Mouse (Mus musculus): ENCODE measurements around the gene Nckipsd. TPM values are rescaled to one million over a fixed set of nuclear protein-coding genes. Genes with fewer than 3 reads are reported as not detected.
A peak's percentile ranks its signal among the peaks of the same experiment; 100 is the strongest.

The Nckipsd gene
- polyA plus RNA-seq, 1 experiment from 2014 or later: 13.6 TPM

GRCm38 (mm10) chr9:108847374-108847773 lies 39.2 kb downstream of the Nckipsd start:
- ATAC-seq (no peak), DNase-seq (ENCODE audit: low spot score) (no peak)
- no peaks in the 10 kb centered on the region for H3K9me3 ChIP-seq (replicated peaks; ENCODE audit: control insufficient read depth, low read length)
- H3K27ac ChIP-seq (ENCODE audit: low read depth, low read length): no peak overlapping the region
- no peaks in the 10 kb centered on the region for H3K4me1 ChIP-seq (ENCODE audit: control insufficient read depth, insufficient read depth, low read length)
- H3K4me2 ChIP-seq (ENCODE audit: low read length): no peak overlapping the region
- peaks cover 82% of the 10 kb centered on the region for H3K36me3 ChIP-seq (ENCODE audit: control insufficient read depth, insufficient read depth, low read length)
- 88% methylated on average over 4 of the region's 4 CpGs for WGBS
- H3K9ac ChIP-seq (ENCODE audit: low read length): no peak overlapping the region
- H3K27me3 ChIP-seq (replicated peaks; ENCODE audit: control insufficient read depth, insufficient read depth, low read length): no peaks in the 10 kb centered on the region
- H3K4me3 ChIP-seq (ENCODE audit: low read depth, low read length): no peak overlapping the region

- 84% methylated on average over 17 of the region's 17 CpGs for WGBS
- no peak for DNase-seq (ENCODE audit: low spot score)
- H3K36me3 ChIP-seq (ENCODE audit: control insufficient read depth, insufficient read depth, low read length): peaks cover 71% of the 10 kb centered on the region
Measured at GRCm38 (mm10) chr9:108848419-108848818, 40.3 kb downstream of the Nckipsd start.

DNA sequence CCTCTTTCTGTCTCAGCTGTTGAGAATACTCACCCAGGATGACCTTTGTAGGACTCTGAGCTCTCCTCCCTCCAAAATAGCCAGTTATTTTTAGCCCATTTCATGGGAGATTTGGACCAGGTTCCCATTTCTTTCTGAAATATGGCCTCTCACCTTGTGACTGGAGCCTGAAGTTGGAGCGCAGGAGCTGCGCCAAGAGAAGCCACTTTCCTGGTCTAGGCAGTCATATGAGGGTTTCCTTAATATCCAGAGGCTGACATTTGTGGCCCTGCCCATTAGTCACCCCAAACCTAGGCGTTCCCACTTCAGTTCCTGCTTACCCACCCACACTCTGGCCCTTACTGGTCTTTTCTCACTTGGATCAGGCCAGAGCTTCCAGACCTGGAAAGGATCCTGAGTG lies 44.8 kb downstream of the Nckipsd start, which contains the start of gene Slc26a6:
TSS of gene Slc26a6 (plus strand) at position 308 of the 400 bp plus-strand sequence.
- H3K36me3 ChIP-seq (ENCODE audit: control insufficient read depth, insufficient read depth, low read length): peaks cover 37% of the 10 kb centered on the region

More at GRCm38 (mm10) chr9:108848419-108848818, 40.3 kb downstream of the Nckipsd start:
- no peak overlapping the region for H3K4me2 ChIP-seq (ENCODE audit: low read length)
- no peak for ATAC-seq
- H3K4me1 ChIP-seq (ENCODE audit: control insufficient read depth, insufficient read depth, low read length): no peaks in the 10 kb centered on the region
- H3K27ac ChIP-seq (ENCODE audit: low read depth, low read length): no peak overlapping the region
- no peaks in the 10 kb centered on the region for H3K27me3 ChIP-seq (replicated peaks; ENCODE audit: control insufficient read depth, insufficient read depth, low read length)
- no peak overlapping the region for H3K4me3 ChIP-seq (ENCODE audit: low read depth, low read length)
- H3K9ac ChIP-seq (ENCODE audit: low read length): no peak overlapping the region
- H3K9me3 ChIP-seq (replicated peaks; ENCODE audit: control insufficient read depth, low read length): no peaks in the 10 kb centered on the region

DNA sequence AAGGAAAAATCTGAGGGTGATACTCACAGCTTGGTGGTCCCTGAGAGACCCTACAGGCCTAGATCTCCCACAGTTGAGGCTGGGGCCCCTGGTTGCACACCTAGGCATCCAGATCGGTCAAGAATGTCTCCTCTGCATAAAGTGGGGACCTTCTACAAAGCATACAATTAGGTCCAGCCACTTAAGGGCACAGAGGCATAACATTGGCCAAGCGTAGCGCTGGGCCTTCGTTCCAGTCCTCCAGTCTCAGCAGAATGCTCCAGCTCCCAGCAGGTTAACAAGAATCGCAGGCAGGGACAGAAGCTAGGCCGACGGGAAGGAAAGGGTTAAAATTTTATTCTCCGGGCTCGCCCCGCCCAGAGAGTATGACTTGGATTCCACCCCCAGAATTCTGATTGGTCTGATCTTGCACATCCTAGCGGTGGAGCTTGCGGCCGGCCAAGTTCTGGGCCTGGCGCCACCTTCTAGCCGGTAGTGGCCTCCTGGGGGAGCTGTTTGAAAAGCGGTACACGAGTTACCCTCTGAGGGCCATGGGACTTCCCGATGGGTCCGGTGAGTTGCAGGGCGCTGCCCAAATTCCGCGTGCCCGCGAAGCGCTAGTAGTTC lies 45.6 kb downstream of the Nckipsd start:
- Histone ChIP-seq H3K4me1 (ENCODE audit: control insufficient read depth, insufficient read depth, low read length) (peaks cover 9% of the 10 kb centered on the region), H3K27ac (ENCODE audit: low read depth, low read length) (peak overlapping the region; percentile 76), H3K9ac (ENCODE audit: low read length) (peak overlapping the region; percentile 74), H3K9me3 (replicated peaks; ENCODE audit: control insufficient read depth, low read length) (no peaks in the 10 kb centered on the region), H3K36me3 (ENCODE audit: control insufficient read depth, insufficient read depth, low read length) (peaks cover 35% of the 10 kb centered on the region), H3K4me3 (ENCODE audit: low read depth, low read length) (peak overlapping the region; percentile 72), H3K4me2 (ENCODE audit: low read length) (peak overlapping the region; percentile 89), H3K27me3 (replicated peaks; ENCODE audit: control insufficient read depth, insufficient read depth, low read length) (no peaks in the 10 kb centered on the region)
- DNase-seq (ENCODE audit: low spot score) (peak; percentile 98), ATAC-seq (peak; percentile 93)
- 3% methylated on average over 25 of the region's 25 CpGs for WGBS

More for the DNA sequence above, 44.8 kb downstream of the Nckipsd start, which contains the start of gene Slc26a6:
- H3K4me2 ChIP-seq (ENCODE audit: low read length): peak within 1 kb of the TSS; percentile 89
- peak within 1 kb of the TSS; percentile 72 for H3K4me3 ChIP-seq (ENCODE audit: low read depth, low read length)
- 92% methylated on average over 3 of the region's 3 CpGs for WGBS
- H3K27me3 ChIP-seq (replicated peaks; ENCODE audit: control insufficient read depth, insufficient read depth, low read length): no peaks in the 10 kb centered on the region
- no peak for ATAC-seq
- H3K9ac ChIP-seq (ENCODE audit: low read length): peak within 1 kb of the TSS; percentile 74
- H3K27ac ChIP-seq (ENCODE audit: low read depth, low read length): peak within 1 kb of the TSS; percentile 76
- no peak for DNase-seq (ENCODE audit: low spot score)
- H3K9me3 ChIP-seq (replicated peaks; ENCODE audit: control insufficient read depth, low read length): no peaks in the 10 kb centered on the region
- peaks cover 9% of the 10 kb centered on the region for H3K4me1 ChIP-seq (ENCODE audit: control insufficient read depth, insufficient read depth, low read length)

DNA sequence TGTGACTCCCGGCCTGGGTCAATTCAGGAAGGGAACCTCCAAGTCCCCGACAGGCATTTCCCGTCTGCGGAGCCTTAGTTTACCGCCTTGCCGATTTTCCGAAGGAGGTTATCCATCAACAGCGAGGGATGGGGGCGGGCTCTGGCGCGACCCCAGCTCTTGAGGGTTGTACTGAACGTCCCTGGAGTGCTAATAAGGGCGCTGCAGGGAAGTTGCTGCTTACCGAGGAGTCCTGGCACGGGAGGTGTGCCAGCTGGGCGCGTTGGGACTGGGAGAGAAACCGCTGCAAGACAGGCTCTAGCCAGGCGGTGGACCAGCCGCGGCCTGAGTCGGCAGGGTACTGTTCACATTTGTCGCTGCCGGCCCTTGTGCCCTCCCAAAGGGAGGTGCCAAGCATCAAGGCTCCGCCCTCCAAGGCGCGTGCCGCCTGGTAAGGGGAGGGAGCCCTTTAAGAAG lies 46.1 kb downstream of the Nckipsd start:
- Histone ChIP-seq H3K27me3 (replicated peaks; ENCODE audit: control insufficient read depth, insufficient read depth, low read length) (no peaks in the 10 kb centered on the region), H3K4me3 (ENCODE audit: low read depth, low read length) (peak overlapping the region; percentile 72), H3K27ac (ENCODE audit: low read depth, low read length) (peak overlapping the region; percentile 76), H3K4me1 (ENCODE audit: control insufficient read depth, insufficient read depth, low read length) (peaks cover 9% of the 10 kb centered on the region), H3K9ac (ENCODE audit: low read length) (peak overlapping the region; percentile 74), H3K9me3 (replicated peaks; ENCODE audit: control insufficient read depth, low read length) (no peaks in the 10 kb centered on the region), H3K36me3 (ENCODE audit: control insufficient read depth, insufficient read depth, low read length) (peaks cover 29% of the 10 kb centered on the region), H3K4me2 (ENCODE audit: low read length) (peak overlapping the region; percentile 89)
- ATAC-seq (peak; percentile 90), DNase-seq (ENCODE audit: low spot score) (peak; percentile 93)
- WGBS: under 1% methylated on average over 28 of the region's 28 CpGs

GRCm38 (mm10) chr9:108855335-108855734 lies 47.2 kb downstream of the Nckipsd start:
- 61% methylated on average over 5 of the region's 5 CpGs for WGBS
- H3K4me2 ChIP-seq (ENCODE audit: low read length): peak overlapping the region; percentile 89; the same call in 1 of the 2 replicates
- no peaks in the 10 kb centered on the region for H3K9me3 ChIP-seq (replicated peaks; ENCODE audit: control insufficient read depth, low read length)
- ATAC-seq (no peak), DNase-seq (ENCODE audit: low spot score) (no peak)
- H3K4me3 ChIP-seq (ENCODE audit: low read depth, low read length): no peak overlapping the region
- no peak overlapping the region; the same call in 1 of the 2 replicates for H3K9ac ChIP-seq (ENCODE audit: low read length)
- H3K27me3 ChIP-seq (replicated peaks; ENCODE audit: control insufficient read depth, insufficient read depth, low read length): no peaks in the 10 kb centered on the region
- peaks cover 9% of the 10 kb centered on the region for H3K4me1 ChIP-seq (ENCODE audit: control insufficient read depth, insufficient read depth, low read length)
- H3K36me3 ChIP-seq (ENCODE audit: control insufficient read depth, insufficient read depth, low read length): peaks cover 24% of the 10 kb centered on the region; the same call in 1 of the 2 replicates
- H3K27ac ChIP-seq (ENCODE audit: low read depth, low read length): no peak overlapping the region

DNA sequence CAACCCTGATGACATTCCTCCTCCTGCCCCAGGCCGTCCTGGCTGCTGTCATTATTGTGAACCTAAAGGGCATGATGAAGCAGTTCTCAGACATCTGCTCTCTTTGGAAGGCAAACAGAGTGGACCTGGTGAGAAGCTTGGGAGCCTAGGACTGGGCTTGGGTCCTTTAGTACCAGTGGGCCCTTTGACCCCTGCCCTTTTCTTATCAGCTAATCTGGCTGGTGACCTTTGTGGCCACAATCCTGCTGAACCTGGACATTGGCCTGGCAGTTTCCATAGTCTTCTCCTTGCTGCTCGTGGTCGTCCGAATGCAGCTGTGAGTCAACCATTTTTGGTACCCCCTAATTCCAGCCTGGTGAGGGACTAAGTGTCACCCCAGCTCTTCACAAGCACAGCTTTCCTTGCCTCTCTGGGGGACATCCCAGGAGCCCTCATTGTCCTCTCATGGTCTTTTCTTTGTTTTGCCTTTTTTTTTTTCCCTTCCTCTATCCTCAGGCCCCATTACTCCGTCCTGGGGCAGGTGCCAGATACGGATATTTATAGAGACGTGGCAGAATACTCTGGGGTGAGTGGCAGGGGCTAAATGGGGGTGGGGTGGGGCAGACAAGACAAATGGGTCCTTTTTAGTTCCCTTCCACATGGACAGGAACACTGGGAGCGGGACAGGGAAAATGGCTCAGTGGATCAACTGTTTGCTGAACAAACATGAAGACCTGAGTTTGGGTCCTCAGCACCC lies 50.8 kb downstream of the Nckipsd start:
- no peaks in the 10 kb centered on the region for H3K9me3 ChIP-seq (replicated peaks; ENCODE audit: control insufficient read depth, low read length)
- no peak overlapping the region for H3K9ac ChIP-seq (ENCODE audit: low read length)
- no peak for ATAC-seq
- DNase-seq (ENCODE audit: low spot score): no peak
- no peak overlapping the region for H3K27ac ChIP-seq (ENCODE audit: low read depth, low read length)
- peaks cover 6% of the 10 kb centered on the region for H3K4me1 ChIP-seq (ENCODE audit: control insufficient read depth, insufficient read depth, low read length)
- no peak overlapping the region for H3K4me2 ChIP-seq (ENCODE audit: low read length)
- WGBS: 77% methylated on average over 8 of the region's 8 CpGs
- H3K4me3 ChIP-seq (ENCODE audit: low read depth, low read length): no peak overlapping the region
- H3K36me3 ChIP-seq (ENCODE audit: control insufficient read depth, insufficient read depth, low read length): peaks cover 28% of the 10 kb centered on the region
- no peaks in the 10 kb centered on the region for H3K27me3 ChIP-seq (replicated peaks; ENCODE audit: control insufficient read depth, insufficient read depth, low read length)
